Comparison of ENCODE assay signal across 25 mouse cellular contexts in the genomic region with DNA sequence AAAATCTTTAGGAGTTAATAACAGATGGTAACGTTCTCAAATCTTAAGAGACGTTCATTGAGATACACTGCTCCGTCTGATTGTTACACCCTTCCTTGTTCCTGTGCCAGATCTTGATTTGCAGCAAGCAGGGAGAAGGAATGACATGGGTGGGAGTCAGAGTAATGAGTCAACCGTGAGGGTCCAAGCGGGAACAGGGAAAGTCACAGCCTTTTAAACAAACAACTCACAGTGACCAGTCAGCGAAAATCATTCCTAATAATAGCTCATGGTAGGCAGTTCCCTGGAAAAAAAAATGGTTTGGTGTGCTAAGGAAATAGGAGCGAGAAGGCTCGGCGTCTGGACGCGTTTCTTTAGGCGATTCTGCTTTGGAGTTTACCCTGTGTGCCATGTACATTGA.
DNase-seq lines count a peak whose midpoint lies in the region; ATAC-seq and TF ChIP-seq lines count a peak whose summit lies in the region.
"Had no signal": no experiment of that assay in that cellular context is flagged by ENCODE, and none has a peak within 500 bp of the region (broad histone marks: within the 10 kb centered on the region; RNA-seq: fewer than 3 reads in every experiment).

No protein-coding gene starts in this region.

- H3K4me3 ChIP-seq in heart, adult 2 months = no peak overlapping the region
- no peak overlapping the region for H3K4me3 ChIP-seq in heart, embryonic 16.5 days (ENCODE audit: low read length)
- no peak overlapping the region for H3K4me3 ChIP-seq in heart, embryonic 11.5 days (ENCODE audit: low read depth, low read length)
- H3K4me3 ChIP-seq in lung, postnatal 0 days (ENCODE audit: low read depth, low read length) = no peak overlapping the region
- no peak overlapping the region for H3K4me3 ChIP-seq in lung, adult 2 months (replicated peaks; ENCODE audit: extremely low read depth, low read depth, low read length)
- H3K4me3 ChIP-seq in stomach, embryonic 16.5 days (replicated peaks; ENCODE audit: low read length) = no peak overlapping the region
- H3K4me3 ChIP-seq: embryonic facial prominence, embryonic 13.5 days; limb, embryonic 13.5 days; midbrain, embryonic 13.5 days; neural tube, embryonic 13.5 days had no signal

- intact Hi-C loops in heart, adult 2 months (cut with DNase I) = no loop called here

- H3K4me2 ChIP-seq in heart, embryonic 16.5 days (ENCODE audit: low read depth, low read length) = peak overlapping the region; percentile 20; the same call in 1 of the 2 replicates
- no peak overlapping the region for H3K4me2 ChIP-seq in heart, embryonic 11.5 days
- H3K4me2 ChIP-seq in lung, postnatal 0 days (replicated peaks; ENCODE audit: low read depth, low read length) = no peak overlapping the region
- peak overlapping the region; percentile 2; the same call in 1 of the 2 replicates for H3K4me2 ChIP-seq in stomach, embryonic 16.5 days (ENCODE audit: low read depth, low read length)
- H3K4me2 ChIP-seq: embryonic facial prominence, embryonic 13.5 days; limb, embryonic 13.5 days; liver, embryonic 11.5 days; midbrain, embryonic 13.5 days; neural tube, embryonic 13.5 days had no signal

- TF ChIP-seq POLR2A in heart, adult 2 months (IDR thresholded peaks at IDR 0.05; ENCODE audit: insufficient read depth, low read depth, low read length) = no peak
- TF ChIP-seq POLR2A in lung, adult 2 months (IDR thresholded peaks at IDR 0.05; ENCODE audit: borderline replicate concordance, extremely low read depth, low read depth, low read length) = no peak

- H3K9ac ChIP-seq in heart, adult 2 months (ENCODE audit: low read depth, low read length) = no peak overlapping the region
- no peak overlapping the region for H3K9ac ChIP-seq in heart, embryonic 16.5 days (ENCODE audit: low read length)
- H3K9ac ChIP-seq in heart, embryonic 11.5 days (ENCODE audit: low read depth, low read length) = no peak overlapping the region
- H3K9ac ChIP-seq in lung, postnatal 0 days (replicated peaks; ENCODE audit: low read depth) = no peak overlapping the region
- H3K9ac ChIP-seq in stomach, embryonic 16.5 days (ENCODE audit: low read length) = no peak overlapping the region
- H3K9ac ChIP-seq: embryonic facial prominence, embryonic 13.5 days; limb, embryonic 13.5 days; midbrain, embryonic 13.5 days; neural tube, embryonic 13.5 days had no signal

- TF ChIP-seq CTCF in heart, adult 2 months (IDR thresholded peaks at IDR 0.05) = no peak
- no peak for TF ChIP-seq CTCF in lung, postnatal 0 days (IDR thresholded peaks at IDR 0.05)
- TF ChIP-seq CTCF in lung, adult 2 months (IDR thresholded peaks at IDR 0.05; ENCODE audit: insufficient read depth, low read length) = no peak

- no peaks in the 10 kb centered on the region for H3K79me2 ChIP-seq in heart, adult 2 months (replicated peaks; ENCODE audit: control insufficient read depth, insufficient read depth, low read length)

- WGBS in heart, adult 2 months = 31% methylated on average over 12 of the region's 12 CpGs
- WGBS in heart, embryonic 16.5 days = 44% methylated on average over 12 of the region's 12 CpGs
- 45% methylated on average over 12 of the region's 12 CpGs for WGBS in heart, embryonic 11.5 days (ENCODE audit: insufficient replicate concordance)
- 41% methylated on average over 12 of the region's 12 CpGs for WGBS in lung, postnatal 0 days
- 49% methylated on average over 12 of the region's 12 CpGs for WGBS in lung, adult 2 months
- WGBS in stomach, embryonic 16.5 days = 44% methylated on average over 12 of the region's 12 CpGs

- no peak for ATAC-seq in heart, embryonic 16.5 days (replicated peaks; ENCODE audit: extremely low read depth, insufficient read depth, low FRiP score)
- ATAC-seq in heart, embryonic 11.5 days (replicated peaks; ENCODE audit: insufficient number of reproducible peaks, low FRiP score, low TSS enrichment) = no peak
- ATAC-seq in lung, postnatal 0 days = peak; percentile 50
- ATAC-seq in stomach, embryonic 16.5 days (ENCODE audit: insufficient read depth, low FRiP score) = no peak
- ATAC-seq: activated CD4-positive, CD25-positive, alpha-beta regulatory T cell, adult 4 months; forebrain, embryonic 16.5 days; hindbrain, embryonic 16.5 days; midbrain, embryonic 13.5 days had no signal

- H3K4me1 ChIP-seq in heart, adult 2 months (ENCODE audit: control insufficient read depth, insufficient read depth, low read length) = peaks cover 7% of the 10 kb centered on the region
- H3K4me1 ChIP-seq in heart, embryonic 16.5 days (ENCODE audit: control insufficient read depth, insufficient read depth, low read length) = peaks cover 15% of the 10 kb centered on the region; the same call in 1 of the 2 replicates
- H3K4me1 ChIP-seq in heart, embryonic 11.5 days (ENCODE audit: control insufficient read depth, insufficient read depth, low read length) = peaks cover 36% of the 10 kb centered on the region
- H3K4me1 ChIP-seq in lung, postnatal 0 days (ENCODE audit: insufficient read depth, low read depth, low read length) = peaks cover 11% of the 10 kb centered on the region; the same call in 1 of the 2 replicates
- H3K4me1 ChIP-seq in lung, adult 2 months (ENCODE audit: control insufficient read depth, insufficient read depth, low read length) = peaks cover 2% of the 10 kb centered on the region; the same call in 1 of the 2 replicates
- H3K4me1 ChIP-seq in stomach, embryonic 16.5 days (ENCODE audit: control insufficient read depth, insufficient read depth, low read length) = peaks cover 20% of the 10 kb centered on the region; the same call in 1 of the 2 replicates

- DNase-seq in heart, adult 2 months = no peak
- DNase-seq in heart, postnatal 4 days = no peak
- peak; percentile 70 for DNase-seq in lung, postnatal 0 days (ENCODE audit: low spot score)
- DNase-seq in lung, adult 2 months = no peak
- DNase-seq in ovary, postnatal 14 days (ENCODE audit: low spot score) = no peak
- DNase-seq: adrenal gland, adult 2 months; adrenal gland, postnatal 36 days; B cell, adult 2 months; cerebellum, adult 18-20 months; cerebellum, postnatal 10 days; gastrocnemius, postnatal 10 days; kidney, adult 18-20 months; kidney, postnatal 10 days had no signal

- H3K27me3 ChIP-seq in heart, adult 2 months (ENCODE audit: control insufficient read depth, insufficient read depth, low read length) = no peaks in the 10 kb centered on the region
- H3K27me3 ChIP-seq in heart, embryonic 16.5 days (ENCODE audit: control insufficient read depth, insufficient read depth, low read length) = no peaks in the 10 kb centered on the region
- no peaks in the 10 kb centered on the region for H3K27me3 ChIP-seq in heart, embryonic 11.5 days (ENCODE audit: control insufficient read depth, insufficient read depth, low read length)
- H3K27me3 ChIP-seq in lung, postnatal 0 days (replicated peaks; ENCODE audit: insufficient read depth, low read length) = no peaks in the 10 kb centered on the region
- no peaks in the 10 kb centered on the region for H3K27me3 ChIP-seq in stomach, embryonic 16.5 days (ENCODE audit: control insufficient read depth, insufficient read depth, low read length)

- H3K36me3 ChIP-seq in heart, adult 2 months (ENCODE audit: control insufficient read depth, insufficient read depth, low read length) = peaks cover 2% of the 10 kb centered on the region; the same call in 1 of the 2 replicates
- H3K36me3 ChIP-seq in heart, embryonic 16.5 days (ENCODE audit: control insufficient read depth, insufficient read depth) = no peaks in the 10 kb centered on the region
- H3K36me3 ChIP-seq in heart, embryonic 11.5 days (ENCODE audit: control insufficient read depth, insufficient read depth, low read length) = no peaks in the 10 kb centered on the region
- H3K36me3 ChIP-seq in lung, postnatal 0 days (ENCODE audit: insufficient read depth, low read length) = no peaks in the 10 kb centered on the region
- H3K36me3 ChIP-seq in stomach, embryonic 16.5 days (ENCODE audit: control insufficient read depth, insufficient read depth, low read length) = no peaks in the 10 kb centered on the region
- H3K36me3 ChIP-seq: midbrain, embryonic 13.5 days; neural tube, embryonic 13.5 days had no signal

- TF ChIP-seq EP300 in heart, adult 2 months (IDR thresholded peaks at IDR 0.05; ENCODE audit: insufficient read depth, low read depth, low read length) = no peak
- 0 out of 2 replicates have a peak, but pooled peaks have one; percentile 52 for TF ChIP-seq EP300 in lung, postnatal 0 days (IDR thresholded peaks at IDR 0.05)

- H3K9me3 ChIP-seq in heart, embryonic 16.5 days (replicated peaks; ENCODE audit: control insufficient read depth, low read length) = no peaks in the 10 kb centered on the region
- H3K9me3 ChIP-seq in heart, embryonic 11.5 days (replicated peaks; ENCODE audit: control insufficient read depth, low read length) = no peaks in the 10 kb centered on the region
- no peaks in the 10 kb centered on the region for H3K9me3 ChIP-seq in lung, postnatal 0 days (ENCODE audit: low read length)
- H3K9me3 ChIP-seq in stomach, embryonic 16.5 days (replicated peaks; ENCODE audit: control insufficient read depth, low read length) = no peaks in the 10 kb centered on the region
- H3K9me3 ChIP-seq: embryonic facial prominence, embryonic 13.5 days; limb, embryonic 13.5 days; midbrain, embryonic 13.5 days; neural tube, embryonic 13.5 days had no signal

- H3K27ac ChIP-seq in heart, adult 2 months = peak overlapping the region; percentile 27
- H3K27ac ChIP-seq in heart, embryonic 16.5 days (ENCODE audit: low read length) = no peak overlapping the region
- H3K27ac ChIP-seq in heart, embryonic 11.5 days (ENCODE audit: low read depth, low read length) = no peak overlapping the region
- no peak overlapping the region for H3K27ac ChIP-seq in lung, postnatal 0 days (ENCODE audit: low read length)
- H3K27ac ChIP-seq in stomach, embryonic 16.5 days (ENCODE audit: low read length) = no peak overlapping the region
- H3K27ac ChIP-seq: embryonic facial prominence, embryonic 13.5 days; limb, embryonic 13.5 days; macrophage; midbrain, embryonic 13.5 days; neural tube, embryonic 13.5 days had no signal

Comparison
In these comparisons a context has a peak if more than half of its experiments do, and no peak if none do; other contexts are left out.
1. H3K4me2 ChIP-seq: peak in heart, embryonic 16.5 days (single experiment) and stomach, embryonic 16.5 days (single experiment); none in heart, embryonic 11.5 days (single experiment) and lung, postnatal 0 days (single experiment).